Mouse (Mus musculus) WW6 (cell line): ENCODE measurements at regions not wholly inside any gene's neighbourhood (a gene's known extent, or its start where the extent isn't known, plus 50 kb on each side); places are given as distances from the start of the nearest gene placed in this dataset.

Experiments used
- DNase-seq: peaks from one replicate; pipeline ENCODE4 v3.0.0-alpha.2; 2013; ENCODE audit warnings: low read depth, low spot score

DNA sequence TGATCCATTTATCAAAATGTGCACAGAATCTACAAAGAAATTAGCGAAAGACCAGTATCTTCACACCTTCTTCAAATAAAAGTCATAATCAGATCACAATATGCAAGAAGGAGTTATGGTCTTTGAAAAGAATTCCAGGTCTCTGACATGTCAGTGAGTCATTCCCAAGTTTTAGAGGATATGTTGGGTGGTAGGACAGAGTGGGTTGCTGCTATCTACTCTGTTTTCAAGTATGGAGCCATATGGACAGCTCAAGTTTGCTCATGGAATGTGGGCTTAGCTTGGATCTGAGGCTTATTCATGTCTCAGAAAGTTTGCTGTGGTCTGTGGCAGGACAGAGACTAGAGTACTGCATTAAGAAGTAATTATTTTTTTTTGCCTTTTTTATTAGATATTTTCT is 657.0 kb downstream of the Inhba start:
- no peak for DNase-seq

DNA sequence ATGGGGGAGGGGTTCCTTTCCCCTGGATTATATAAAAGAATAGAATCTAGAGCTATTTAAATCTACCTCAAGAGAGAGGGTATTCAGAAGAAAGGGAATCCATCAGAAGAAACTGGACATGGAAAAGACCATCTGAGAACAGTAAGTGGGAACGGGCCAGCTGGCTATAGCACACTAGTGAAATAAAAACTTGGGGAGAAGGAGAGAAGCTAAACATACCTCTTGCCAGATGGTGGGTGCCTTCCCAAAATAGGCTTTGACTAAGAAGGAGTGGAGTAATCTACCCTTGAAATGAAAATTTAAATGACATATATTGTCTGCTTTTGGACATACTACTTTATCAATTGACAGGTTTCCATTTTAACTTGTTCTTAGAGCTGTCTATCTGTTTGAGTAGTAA is 657.6 kb downstream of the Inhba start:
- DNase-seq, result no peak

DNA sequence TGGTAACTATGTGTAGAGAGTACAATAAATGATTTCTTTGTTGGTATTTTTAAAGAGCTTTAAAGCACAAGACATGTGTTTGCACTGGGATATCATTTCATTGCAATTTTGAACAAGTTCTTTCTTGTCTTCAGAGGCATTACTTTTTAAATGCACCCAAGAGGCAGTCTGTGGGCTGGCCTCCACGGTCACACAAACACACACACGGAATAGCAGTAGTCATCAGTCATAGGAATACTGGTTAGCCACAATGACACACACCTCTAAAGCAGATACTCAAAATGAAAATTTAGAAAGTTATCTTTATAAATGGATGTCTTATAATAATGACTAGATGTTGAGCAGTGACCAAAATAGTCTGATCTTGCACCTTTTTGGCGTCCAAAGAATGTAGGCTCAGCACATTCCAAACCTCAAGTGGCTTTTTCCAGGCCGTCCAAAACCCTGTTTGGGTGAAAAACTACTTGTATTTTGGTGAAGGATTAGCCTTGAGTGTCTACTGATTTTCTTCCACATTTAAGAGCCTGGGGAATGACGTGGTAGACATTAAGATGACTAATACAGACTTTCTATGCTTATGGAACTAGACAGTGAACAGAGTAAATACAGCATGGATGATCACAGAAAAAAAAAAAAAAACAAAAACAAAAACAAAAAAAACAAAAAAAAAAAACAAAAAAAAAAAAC is 658.5 kb downstream of the Inhba start:
- no peak for DNase-seq

DNA sequence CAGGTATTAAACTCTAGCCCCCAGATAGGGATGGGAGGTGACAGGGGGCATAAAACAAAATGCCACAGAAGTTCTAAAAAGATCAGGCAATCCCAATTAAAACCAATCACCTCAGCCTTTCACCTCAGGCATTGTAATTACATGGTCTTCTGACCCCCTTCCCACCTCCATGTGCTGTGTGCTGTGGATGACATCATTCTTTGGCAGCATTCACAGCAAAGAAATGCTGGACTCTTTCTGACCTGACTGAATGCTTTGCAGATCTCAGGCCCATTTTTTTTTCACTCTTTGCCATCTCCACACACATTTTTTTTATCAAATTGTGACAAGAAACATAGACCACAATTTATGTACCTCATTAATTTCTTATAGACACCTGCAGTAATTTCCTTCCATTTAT is 659.1 kb downstream of the Inhba start:
- DNase-seq, result no peak

DNA sequence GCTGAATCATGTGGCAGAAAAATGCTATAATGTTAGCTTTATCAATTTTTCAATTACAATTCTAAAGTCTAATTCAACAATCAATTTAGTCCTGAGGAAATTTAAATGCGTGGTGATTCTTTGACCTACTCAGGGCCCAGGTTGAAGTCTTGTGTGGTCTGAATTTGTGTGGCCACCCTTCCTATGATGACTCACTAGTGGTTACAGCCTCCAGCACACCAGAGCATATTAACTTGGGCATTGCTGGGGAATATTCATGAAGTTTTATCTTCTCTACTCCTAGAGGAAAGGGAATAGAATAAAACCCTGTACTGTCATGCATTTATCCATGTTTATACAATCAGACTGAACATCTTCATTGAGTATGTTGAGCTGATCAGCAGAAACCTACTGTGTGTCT is 665.2 kb downstream of the Inhba start:
- no peak for DNase-seq

DNA sequence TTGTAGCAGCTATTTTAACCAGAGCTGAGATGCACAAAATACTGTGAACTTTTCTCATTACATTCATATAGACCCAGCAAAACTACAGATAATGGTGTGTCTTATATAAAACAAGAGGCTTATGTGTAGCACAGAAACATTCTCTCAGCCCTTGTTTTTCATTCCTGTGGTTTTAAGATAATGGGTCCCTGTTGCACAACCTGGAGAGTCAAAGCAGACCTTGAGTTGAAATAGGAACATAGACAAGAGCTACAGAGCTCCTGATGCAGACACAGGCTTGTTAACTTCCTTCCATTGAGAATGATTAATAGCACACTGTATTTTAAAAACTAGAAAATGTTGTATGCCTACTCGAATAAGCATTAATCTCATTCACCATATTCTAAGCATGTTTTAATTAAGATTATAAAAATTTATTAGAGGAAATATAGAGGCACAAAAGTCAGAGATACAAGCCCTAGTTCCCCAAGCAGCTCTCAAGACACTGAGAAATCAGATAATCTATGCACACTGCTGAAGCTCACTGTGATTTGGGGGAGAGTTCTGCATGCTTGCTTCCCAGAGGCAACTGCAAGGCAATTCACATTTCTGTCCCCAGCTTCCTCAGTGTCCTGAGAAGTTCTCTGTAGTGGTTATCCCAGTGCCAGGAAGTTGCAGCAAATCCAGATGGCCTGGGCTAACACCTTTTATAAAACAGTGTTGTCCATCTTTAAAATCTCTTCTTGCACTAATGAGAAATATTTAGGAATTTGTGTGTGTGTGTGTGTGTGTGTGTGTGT is 666.8 kb downstream of the Inhba start:
- DNase-seq, result no peak

DNA sequence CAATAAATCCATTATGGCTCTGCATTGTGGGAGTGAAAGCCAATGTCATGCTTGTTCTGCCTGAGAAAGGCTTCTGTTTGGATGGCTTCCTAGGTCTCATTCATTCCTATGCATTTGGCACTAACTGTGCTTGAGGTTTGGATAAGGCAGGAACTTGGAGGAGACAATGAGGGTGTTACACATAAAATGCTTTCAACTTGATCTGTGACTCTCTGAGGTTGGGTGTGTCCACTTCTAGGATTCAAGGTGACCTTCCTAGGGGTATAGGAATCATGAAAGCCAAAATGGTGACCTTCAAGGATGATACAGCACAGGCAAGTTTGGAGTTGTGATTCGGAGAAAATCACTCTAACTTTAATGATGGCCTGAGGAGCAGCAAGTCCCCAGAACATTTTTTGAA is 682.5 kb downstream of the Inhba start:
- DNase-seq, result no peak

DNA sequence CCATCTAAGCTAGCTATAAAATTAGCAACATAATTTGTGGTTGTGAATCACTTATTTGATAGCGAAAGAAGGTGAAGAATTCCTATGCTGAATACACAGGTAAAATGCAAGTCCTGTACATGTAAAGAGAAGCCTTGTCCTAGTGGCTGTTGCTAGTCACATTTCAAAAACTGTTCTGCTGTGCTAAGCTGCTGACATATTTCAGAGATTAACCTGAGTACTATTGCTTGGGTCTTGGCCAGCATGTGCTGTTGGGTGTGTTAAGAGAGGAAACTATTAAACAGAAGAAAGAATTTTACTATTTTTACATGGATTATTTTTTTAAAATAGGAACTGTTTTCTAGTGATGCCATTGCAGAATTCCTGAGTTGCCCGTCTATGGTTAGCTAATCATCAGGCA is 689.3 kb downstream of the Inhba start:
- DNase-seq, result no peak

DNA sequence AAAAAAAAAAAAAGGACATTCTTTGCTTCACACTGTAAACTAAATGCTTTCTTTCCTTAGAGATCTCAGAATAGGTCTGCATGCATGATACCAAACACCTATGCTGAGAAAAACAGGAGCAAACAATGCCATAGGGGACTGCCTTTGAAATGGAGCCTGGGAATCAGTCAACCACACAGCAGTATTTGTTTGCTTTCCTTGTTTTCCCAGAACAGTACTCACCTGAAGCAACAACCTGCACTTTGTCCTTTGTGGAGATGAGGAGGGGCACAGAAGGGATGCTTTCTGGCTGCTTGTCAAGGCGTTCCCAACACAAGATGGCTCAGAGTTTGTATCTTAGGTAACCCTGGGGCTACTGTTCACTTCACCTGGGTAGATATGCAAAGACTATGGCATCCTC is 690.5 kb downstream of the Inhba start:
- DNase-seq, result no peak

DNA sequence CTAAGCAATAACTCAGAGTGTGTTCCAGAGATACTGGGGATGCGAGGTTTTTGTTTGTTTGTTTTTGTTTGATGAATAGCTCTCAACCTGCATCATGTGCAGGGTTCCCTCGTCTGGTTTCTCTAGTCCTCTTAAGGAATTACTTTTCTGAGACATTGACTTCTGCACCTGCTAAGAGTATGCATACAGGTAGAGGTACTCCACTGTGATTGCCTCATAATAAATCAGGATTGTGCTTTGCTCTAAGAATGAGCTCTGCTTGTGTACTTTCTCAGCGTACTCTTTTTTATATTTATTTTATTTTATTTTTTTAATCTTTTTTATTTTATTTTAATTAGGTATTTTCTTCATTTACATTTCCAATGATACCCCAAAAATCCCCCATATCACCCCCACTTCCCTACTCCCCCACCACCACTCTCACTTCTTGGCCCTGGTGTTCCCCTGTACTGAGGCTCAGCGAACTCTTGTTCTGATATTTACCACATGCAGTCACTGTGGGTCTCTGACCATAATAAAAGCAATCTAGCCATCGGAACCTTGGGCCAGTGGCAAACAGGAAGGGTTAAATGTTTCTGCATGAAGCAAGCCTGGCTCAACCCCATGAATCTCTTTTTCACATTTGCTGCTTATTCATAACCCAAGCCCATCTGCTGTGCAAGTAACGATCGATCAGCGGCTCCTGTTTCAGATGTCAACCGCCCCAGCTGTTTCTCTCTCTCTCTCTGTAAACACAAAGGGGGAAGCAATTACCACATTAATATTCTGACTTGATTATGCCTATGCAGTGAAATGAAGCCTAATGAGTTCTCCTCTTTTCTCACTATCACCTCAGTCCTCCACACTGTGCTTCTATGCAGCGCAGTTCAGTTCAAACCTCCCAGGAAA is 693.8 kb downstream of the Inhba start:
- DNase-seq, result no peak

DNA sequence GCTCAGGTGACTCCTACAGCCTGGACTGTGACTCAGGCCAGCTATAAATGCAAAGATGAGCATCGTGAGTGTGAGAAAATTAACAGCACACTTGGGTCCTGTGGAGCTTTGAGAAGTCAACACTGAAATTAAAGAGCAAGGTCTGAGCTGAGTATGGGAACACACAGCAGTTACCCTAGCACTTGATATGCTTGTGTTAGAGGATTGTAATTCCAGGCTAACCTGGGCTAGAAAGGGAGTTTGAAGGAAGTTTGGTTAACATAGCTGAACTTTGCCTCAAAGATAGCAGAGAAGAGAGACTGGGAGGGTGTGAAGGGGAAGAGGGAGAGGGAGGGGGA is 694.4 kb downstream of the Inhba start:
- no peak for DNase-seq

DNA sequence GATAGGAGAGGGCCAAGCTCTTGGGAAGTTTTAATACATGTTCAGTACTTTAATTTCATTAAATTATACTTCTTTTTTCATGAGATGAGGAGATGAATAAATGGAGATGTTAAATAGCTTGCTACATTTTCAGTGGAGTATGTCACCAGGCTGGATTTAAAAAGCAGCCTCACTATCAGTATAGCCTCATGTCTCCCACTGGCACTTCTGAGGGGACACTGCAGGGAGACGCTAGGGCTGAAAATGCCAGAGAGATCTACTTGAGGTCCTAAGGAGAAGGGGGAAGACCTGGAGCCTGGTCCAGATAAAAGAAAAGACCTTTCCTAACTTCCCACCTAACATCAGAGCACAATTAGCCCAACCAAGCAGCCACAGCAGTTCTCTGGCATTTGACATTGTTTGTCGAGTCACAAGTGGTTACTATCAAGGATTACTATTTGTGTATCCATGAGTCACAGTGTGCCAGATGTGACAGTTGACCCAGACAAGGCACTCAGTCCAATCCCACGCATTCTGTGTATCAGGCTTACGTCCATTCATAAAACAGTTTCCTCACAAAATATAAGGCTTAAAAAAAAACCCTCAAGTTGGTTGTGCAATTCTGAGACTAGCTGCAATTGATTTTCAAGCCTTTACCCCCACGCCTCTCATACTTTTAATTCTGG is 703.8 kb downstream of the Inhba start:
- no peak for DNase-seq

DNA sequence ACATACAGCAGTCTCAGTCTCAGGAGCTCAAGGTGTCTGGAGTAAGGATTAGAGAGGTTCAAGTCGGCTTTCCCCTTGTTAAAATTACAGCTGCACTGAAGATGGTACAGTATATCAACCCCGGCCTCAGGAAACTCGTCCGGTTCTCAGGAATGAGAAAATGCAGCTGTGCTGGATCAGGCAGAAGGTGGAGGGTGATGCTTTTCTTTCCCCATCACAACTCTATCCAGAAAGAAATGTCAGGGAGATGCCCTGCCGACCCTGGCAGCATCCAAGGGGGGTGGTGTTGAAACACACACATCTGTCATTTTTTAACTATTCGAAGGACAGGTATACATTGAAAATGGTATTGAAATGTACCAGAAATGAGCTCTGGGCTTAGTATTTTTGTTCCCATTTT is 704.7 kb downstream of the Inhba start:
- DNase-seq, result no peak

DNA sequence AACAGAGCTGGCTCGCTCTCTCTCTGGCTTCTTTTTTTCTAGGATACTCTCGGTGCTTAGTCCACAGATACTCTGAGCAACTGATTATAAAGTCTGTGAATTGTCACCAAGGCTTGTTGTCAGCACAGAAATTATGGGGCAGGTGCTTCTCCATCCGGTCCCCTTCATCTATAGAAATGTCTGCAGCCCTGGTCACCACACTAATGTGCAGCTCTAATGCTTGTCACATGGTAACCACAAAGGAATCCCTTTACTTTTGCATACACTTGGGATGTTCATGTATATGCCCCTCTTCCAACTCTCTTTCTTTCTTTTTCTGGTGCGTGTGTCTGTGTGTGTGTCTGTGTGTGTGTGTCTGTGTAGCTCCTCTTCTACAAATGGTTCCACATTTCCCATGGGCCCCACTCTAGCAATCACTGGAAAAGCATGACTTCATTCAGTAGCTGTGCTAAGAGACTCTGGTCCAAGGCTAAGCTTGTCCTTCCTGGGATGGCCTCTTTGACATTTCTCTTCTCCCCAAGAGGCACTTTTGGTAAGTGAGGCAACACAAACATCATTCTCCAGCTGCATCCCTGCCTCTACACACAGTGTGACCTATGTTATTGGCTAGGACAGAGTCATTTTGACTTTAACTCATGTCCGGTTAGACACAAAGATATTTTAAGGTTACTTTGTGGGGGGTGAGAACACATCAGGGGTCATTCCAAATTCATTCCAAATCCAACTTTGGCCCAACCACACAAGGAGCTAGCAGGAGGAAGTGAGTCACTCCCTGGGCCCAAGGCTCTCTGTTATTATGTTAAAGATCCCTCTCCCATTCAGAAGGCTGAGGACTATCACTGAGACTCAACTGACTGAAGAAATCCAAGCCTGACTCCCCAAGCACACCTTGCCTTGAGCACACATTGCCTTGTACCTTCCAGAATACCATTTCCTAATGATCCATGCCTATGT is 705.4 kb downstream of the Inhba start:
- no peak for DNase-seq

DNA sequence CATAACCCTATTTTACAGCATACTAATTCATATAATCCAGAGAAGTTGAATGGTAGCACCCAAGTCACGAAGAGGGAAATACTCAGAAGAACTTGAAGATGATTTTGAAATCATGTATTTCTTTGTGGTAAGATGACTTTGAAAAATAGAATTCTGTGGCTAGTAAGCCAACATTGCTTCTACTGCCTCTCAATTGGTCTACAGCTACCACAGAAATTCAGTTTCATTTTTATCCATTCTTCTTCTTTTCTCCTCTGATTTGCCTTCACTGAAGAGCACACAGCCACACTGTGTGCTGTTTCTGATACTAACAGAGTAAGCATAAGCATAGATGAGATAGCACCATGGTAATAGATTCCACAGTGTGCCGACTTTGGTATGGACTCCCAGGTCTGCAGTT is 708.4 kb downstream of the Inhba start:
- no peak for DNase-seq

DNA sequence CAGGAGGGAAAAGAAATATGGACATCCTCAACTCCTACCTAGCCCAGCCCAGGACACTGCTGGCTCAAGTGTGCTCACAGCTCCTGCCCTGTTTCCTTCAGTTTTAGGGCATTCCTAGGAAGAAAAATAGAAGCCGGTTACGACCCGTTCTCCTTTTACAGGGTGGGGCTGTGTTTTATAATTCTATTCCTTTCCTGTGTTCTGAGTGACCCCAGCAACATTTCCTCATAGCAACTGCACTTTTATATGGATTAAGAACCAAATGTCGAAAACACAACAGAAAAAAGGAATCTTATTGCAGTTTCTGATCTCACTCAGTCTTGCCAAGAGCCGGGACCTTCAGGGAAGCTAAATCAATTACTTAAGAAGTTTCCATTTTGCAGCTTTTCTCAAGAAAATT is 713.7 kb downstream of the Inhba start:
- no peak for DNase-seq

DNA sequence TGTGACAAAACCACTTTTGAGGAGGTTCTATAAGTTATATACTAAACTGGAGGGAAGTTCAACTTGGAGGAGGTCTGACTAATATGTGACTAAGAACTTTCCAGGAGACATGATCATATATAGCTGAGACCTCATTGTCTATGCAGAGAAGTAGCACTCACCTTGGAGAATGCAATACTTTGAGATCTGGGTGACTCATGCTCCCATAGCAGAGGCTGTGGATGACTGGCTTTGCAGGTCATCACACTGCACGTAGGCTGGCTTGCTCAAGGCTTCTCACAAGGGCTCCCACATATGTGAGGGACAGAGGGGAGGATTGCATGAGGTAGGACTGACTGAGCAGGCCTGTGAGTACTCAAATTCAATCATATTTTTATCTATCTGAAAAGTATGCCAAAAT is 726.7 kb downstream of the Inhba start:
- no peak for DNase-seq

DNA sequence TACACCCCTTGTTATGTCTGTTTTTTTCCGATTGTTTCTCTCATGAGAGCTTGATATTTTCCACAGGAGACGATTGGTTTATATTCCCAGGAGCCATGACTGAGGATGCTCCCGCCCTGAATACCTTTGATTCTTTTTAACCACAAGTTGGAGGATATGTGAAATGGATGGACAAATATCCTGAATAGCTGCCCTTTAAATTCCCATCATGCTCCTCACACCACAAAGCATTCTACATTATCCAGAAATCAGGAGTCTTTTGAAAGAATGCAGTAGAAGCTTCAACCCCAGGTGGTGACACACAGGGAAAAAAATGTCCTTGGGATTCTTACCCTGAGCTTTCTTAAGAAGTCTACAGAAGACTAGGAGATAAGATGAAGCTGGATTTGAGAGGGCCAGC is 727.9 kb downstream of the Inhba start:
- no peak for DNase-seq

DNA sequence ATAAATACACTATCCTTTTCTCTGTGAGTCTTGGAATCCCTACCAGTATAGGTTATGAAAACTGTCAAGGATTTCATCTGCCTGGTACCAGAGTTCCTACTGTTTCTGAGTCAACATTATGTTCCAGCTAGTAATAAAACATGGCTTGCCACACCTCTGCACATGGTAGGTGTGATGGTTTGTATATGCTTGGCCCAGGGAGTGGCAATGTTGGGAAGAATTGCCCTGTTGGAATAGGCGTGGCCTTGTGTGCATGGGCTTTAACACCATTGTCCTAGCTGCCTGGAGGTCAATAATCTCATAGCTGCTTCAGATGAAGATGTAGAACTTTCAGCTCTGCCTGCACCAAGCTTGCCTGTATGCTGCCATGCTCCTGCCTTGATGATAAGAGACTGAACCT is 732.6 kb downstream of the Inhba start:
- no peak for DNase-seq

DNA sequence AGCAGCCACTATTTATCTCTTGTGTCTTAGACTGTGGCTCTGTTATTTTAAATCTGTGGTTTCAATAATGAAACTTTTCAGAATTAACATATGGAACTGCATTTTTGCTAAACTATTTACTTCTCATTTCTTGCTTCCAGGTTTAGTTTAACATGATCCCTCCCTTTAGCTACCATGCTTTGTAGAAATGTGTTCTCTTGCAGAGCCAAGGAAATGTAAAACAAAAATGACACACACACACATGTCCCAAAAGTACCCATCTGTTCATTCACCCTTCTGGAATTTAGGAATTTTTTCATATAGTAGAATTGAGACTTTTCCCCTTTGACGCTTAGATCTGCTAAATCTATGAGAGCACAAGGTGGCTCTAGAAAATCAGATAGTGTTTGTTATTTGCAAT is 734.0 kb downstream of the Inhba start:
- DNase-seq, result no peak

DNA sequence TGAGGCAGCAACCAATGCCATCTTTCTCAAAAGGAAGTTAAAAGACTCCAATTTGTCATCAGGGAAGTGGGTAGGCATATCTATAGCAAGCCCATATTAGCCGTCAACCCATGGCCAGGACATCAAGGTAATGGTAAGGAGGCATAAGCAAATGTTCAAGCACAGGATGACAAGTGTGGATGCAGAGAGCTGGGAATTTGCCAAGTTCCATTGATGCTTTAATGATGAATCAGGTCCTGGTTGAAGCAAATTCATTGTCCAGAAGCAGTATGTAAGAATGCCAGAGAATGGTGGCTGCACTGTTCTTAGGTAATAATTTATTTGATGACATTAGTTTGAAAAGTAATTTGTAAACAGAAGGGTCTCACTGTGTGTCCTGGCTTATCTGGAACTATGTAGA is 734.8 kb downstream of the Inhba start:
- DNase-seq, result no peak
